Mouse (Mus musculus): Measurements from ENCODE around the gene Plcb2. TPM values are rescaled to one million over a fixed set of nuclear protein-coding genes. Genes with fewer than 3 reads are reported as not detected.
A peak's percentile ranks its signal among the peaks of the same experiment; 100 is the strongest.

Plcb2 gene
- total RNA-seq, 2 experiments from 2014 or later = 1.8 to 2.1 TPM

DNA sequence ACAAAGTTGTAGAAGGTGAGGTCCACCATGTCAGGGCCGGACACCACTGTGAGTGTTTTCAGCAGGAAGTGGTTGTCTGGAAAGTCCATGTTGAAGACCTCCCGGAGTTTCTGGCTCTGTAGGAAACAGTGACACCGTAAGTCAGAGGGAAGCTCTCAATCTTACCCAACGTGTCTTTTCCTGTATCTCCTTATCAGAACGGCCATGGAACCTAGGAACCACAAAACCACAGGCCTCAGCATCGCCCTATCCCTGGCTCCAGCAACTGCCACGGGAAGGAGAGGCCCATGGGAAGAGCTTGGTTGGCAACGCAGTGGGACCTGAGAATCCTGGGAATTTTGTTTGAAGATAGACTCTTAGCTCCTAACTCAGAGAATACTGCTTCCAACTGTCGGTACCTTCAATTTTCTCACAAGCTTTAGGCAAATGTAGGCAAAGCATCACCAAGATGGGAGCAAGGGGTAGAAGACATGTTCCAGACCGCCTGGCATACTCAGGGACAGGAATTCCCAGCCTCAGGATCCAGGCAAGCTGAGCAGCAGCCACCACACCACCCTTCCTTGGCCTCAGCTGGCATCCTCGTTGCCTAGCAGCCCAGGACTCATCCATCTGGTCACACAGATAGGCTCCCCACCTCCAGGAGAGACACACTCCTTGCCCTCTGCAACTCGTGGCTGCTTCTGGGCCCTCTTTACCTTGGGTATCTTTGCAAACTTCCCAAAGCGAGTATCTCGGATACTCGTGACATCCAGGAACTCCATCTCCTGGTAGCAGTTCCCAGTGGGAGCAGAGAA lies 4.3 kb downstream of the Plcb2 start:
- intact Hi-C loops (cut with DNase I) = no loop called here
- DNase-seq = no peak

DNA sequence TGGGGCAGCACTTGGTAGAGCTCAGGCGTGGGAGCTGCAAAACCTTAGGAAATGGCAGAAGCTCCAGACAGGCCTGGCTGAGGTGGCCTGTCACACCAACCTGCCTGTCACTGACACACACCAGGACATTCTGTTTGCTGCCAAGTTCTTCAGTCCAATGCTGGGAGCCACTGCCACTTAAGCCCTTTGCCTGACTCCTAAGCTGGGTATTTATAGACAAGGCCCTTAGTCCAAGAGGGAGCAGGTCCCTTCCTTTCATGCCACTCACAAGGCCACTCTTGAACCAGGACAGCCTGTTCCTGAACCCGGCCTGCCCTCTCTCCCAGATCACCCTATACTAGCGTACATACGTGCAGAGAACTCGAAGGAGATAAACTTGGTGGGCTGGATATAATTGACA lies 11.6 kb downstream of the Plcb2 start:
- DNase-seq = no peak

DNA sequence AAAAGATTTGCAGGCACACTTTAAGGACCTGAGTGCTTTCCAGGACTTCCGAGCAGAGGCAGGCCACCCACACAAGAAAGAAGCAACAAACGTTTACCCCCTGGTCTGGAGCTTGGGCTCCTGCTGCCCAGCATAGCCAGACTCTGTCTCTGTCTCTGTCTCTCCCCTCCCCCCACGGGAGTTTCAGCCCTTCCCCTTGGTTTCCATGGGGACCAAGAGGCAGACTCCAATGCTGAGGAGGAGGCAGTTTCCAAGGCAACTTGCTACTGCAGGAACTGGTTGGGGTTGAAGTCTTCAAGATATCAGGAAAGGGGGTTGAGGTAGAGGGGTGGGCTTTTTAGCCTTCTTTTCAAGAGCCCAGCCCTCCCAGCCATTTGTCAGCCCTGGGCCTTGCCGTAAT lies 14.0 kb downstream of the Plcb2 start:
- intact Hi-C loops (cut with DNase I) = no loop called here
- DNase-seq = no peak

More for the DNA sequence above, 11.6 kb downstream of the Plcb2 start:
- intact Hi-C loops (cut with DNase I) = no loop called here

DNA sequence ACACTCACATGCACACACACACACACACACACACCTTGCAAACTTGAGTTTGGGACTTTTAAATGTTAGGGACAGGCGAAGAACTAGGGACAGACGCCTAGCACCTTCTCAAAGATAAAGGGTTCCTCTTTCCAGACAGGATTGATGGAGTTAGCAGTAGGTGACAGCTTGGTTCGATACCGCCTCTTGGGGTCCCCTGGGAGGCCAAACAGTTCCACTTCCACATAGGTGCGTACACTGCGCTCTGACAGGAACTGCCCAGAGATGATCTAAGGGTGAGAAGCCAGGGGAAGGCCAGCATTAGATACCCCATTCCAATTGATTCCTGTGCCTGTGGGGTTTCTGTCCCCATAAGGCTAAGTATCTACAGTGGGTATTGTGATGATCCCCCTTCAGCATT lies 14.6 kb downstream of the Plcb2 start:
- no peak for DNase-seq
- intact Hi-C loops (cut with DNase I) = no loop called here

DNA sequence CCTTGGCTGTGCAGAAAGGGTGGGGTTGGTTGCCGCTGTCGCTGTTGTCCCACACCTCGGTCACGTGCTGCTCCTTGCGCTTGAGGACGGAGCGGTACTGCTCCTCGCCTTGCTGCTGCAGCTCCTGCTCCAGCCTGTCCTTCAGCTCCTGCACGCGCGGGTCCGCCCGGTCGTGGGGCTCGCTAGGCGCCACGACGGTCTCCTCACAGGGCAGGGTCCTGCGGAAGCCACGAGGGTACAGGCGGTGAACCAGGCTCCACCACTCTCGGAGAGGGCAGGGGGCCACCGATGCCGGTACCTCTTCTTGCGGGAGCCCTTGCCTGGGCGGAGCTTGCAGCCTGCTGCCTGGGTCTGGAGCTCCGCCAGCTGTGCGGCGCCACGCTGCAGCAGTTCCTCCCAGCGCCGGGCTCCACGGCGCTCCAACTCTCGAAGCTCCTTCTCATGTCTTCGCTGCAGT lies 17.2 kb downstream of the Plcb2 start:
- peak; percentile 51 for DNase-seq
- intact Hi-C loops (cut with DNase I) = no loop called here

DNA sequence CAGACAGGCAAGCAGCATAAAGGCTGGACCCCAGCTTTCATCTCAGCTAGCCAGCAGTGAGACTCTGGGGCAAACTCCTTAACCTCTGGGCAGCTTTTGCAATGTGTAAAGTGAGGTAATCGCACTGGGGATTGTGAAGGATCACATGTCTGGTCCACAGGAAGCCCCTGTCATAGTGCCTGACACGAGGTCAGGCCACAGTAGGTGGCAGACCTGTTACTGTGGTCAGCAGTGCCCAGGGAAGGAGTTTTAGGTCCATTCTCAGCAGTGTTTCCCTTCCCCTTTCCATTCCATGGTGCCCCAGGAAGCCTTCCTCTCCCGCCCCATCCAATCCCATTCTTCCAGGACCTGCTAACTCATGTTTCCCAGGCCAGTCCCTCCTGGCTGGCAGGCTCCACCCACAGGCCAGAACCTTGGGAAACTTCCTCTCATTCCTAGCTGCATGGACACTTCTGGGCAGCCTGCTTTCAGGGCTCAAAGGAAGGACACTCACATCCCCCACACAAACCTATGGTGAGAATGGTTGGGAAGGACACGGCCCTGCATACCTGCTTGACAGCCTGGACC lies 18.5 kb downstream of the Plcb2 start:
- DNase-seq = no peak
- intact Hi-C loops (cut with DNase I) = no loop called here

DNA sequence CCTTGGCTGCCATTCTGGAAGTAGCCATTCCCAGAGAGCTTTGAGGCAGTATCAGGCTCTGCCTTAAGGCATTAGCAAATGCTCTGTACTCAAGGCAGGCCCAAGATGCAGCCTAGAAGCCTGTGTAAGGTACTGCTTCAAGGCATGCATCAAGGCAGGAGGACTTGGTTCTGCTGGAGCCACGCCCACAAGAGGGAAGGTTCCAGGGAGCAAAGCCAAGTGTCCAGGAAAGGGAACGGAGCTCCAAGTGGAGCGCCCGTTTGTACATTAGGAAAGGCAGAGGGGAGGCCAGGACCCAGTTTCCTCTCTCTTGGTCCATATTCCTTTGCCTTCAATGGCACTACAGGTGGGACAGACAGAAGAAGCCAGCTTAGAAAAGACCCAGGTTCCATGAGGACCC lies 19.8 kb downstream of the Plcb2 start:
- intact Hi-C loops (cut with DNase I) = no loop called here
- DNase-seq = no peak

DNA sequence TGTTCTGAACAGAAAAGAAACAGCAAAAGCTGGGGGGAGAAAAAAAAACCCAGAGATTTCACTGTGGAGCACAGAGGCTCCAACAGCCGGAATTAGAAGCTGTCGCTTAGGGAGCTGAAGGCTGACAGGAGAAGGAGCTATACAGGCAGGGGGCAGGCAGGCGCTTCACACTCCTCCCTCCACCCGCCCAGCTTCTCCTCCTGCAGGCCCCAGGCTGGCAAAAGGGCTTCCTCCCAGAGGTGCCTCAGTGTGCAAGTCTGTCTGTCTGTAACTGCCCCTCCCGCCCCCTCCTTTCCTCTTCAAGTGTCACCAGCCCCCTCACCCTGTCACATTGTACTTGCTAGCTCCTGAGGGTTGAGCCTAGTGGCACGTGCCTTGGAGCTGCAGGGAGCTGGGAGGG lies 21.8 kb downstream of the Plcb2 start:
- intact Hi-C loops (cut with DNase I) = no loop called here
- no peak for DNase-seq

DNA sequence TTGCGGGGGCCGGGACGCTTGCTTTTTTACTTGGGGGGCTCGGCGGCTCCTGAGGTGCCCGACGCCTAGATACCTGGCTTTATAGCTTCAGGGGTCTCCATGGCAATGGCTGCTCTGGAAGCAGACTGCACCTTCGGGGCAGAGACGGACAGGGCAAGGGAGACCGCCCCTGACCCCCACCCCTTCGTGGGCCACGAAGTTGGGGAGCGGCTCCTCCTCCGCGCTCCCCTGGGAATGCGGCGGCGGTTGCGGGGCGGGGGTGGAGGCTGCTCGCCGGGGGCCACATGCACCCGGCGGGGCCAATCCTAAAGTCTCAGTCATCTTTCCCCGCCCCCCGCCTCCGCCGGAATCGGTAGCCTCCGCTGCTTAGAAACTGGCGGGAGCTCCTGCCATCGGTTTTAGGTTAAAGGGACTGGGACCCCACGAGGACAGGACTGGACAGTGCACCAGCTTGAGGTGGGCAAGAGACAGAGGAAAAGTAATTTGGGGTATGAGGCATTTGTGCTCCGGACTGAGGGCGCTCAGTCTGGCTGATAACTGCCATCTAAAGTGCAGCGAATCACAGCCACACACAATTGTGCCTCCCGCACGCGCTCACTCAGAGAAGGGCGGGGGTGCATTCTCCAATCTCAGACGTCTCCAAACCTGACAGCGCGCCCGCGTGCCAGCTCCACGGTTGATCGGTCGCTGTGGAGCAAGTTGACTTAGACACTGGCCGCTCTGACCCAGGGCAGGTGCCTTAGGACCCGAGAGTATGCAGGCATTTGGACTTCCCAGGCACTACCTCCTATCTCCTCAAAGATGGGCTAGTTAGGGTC lies 24.1 kb downstream of the Plcb2 start, which contains the start of gene Ankrd63:
Ankrd63 (minus strand) TSS at position 51 of the 818 bp plus-strand sequence.
- no peak for DNase-seq
- intact Hi-C loops (cut with DNase I) = loop anchor here (5.0 kb wide), 1 partner anchor 43 kb away; the partner anchor contains the start of gene Inafm2

DNA sequence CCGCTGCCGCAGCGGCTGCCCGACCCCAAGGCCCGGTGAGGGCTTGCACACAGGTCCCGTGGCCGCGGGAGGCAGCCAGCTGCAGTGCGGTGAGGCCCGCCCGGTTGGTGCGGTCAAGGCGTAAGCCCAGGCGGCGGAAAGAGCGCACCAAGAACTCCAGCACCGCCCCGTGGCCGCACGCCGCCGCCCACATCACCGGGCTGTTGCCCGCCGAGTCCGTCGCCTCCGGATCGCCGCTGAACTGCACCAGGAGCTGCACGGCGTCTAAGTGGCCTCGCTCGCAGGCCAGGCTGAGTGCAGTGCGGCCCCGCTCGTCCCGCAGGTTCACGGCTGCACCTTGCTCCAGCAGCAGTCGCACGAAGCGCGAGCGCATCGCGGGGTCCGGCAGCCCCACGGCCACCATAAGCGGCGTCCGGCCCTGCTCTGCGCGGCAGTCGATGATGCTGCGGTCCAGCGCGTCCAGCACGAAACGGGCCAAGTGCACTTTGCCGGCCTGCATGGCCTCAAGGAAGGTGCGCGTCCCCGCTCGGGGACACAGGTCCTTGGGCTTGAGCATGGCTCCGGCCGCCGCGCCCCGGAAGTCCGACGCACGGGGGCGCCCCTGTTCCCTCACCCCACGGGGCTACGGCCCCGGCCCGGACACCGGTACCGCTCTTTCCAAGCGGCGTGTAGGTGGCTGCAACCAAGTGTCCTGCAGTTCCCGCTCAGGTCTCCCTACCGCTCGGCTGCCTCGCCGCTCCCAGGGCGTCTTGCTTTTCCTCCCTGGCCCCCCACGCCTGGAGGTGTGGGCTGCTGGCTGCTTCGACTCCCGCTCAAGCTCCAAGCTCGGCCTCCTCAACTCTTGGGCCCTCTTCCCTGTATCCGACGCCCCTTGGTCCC lies 25.1 kb downstream of the Plcb2 start:
- intact Hi-C loops (cut with DNase I) = loop anchor here (5.0 kb wide), 1 partner anchor 44 kb away; the partner anchor contains the start of gene Inafm2
- DNase-seq = no peak

DNA sequence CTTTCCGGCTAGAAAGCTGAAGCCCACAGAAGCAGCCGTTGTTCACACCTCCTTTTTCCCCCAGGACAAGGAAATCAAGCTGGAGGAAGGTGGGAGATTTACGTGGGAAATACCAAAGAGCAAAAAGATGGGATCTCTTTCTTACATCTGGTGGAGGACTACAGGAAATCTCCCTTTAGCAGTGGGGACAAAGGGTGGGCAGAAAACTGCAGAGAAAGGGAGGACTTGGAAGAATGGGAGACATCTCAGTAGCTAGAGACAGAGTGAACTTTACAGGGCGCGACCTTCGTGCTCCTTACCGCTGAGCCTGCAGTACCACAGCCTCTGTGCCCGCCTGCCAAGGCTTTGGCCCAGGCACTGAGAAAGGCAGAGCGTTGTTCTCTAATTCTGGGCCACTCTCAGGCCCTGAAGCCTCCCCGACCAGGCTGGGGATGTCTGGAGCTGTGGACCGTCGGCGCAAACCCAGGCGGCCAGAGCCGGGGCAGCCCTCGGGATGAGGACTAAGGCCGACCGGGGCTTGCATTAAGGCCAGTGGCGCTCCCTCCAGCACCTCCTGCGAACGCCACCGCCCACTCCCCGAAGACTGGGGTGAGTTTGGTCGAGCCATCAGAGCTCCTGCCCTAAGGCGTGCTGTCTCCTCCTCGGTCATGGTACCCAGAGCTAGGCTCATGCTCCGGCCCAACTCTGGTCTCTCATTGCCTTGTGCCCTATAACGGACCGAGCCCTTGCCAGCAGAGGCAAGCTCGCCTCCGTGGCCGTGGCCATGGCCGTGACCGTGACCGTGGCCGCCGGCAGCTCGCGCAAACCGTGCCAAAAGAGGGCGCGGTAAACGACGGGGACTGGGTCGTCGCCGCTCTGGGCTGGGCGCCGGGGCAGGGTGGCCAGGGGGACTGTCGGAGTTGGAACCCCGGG lies 26.0 kb downstream of the Plcb2 start:
- no peak for DNase-seq
- intact Hi-C loops (cut with DNase I) = loop anchor here (5.0 kb wide), 1 partner anchor 45 kb away; the partner anchor contains the start of gene Inafm2

DNA sequence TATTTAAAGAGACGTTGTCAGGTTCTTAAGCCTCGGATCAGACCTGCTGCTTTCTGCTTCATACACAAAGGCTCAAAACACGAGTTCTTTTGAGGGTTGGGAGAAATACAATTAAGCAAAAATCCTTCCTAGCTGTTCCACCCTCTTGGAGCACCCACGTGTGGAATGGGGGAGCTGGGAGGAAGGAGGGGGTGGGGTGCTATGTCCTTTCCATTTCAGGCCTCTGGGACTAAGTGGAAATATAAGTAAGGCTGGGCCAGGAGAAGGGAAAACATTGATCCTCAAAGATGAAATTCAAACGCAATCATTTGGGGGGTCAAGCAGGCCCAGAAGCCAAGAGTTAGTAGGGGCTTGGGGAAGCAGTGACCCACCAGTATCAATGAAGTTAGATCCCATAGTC lies 27.1 kb downstream of the Plcb2 start:
- no peak for DNase-seq
- intact Hi-C loops (cut with DNase I) = loop anchor here (5.0 kb wide), 1 partner anchor 46 kb away; the partner anchor contains the start of gene Inafm2

DNA sequence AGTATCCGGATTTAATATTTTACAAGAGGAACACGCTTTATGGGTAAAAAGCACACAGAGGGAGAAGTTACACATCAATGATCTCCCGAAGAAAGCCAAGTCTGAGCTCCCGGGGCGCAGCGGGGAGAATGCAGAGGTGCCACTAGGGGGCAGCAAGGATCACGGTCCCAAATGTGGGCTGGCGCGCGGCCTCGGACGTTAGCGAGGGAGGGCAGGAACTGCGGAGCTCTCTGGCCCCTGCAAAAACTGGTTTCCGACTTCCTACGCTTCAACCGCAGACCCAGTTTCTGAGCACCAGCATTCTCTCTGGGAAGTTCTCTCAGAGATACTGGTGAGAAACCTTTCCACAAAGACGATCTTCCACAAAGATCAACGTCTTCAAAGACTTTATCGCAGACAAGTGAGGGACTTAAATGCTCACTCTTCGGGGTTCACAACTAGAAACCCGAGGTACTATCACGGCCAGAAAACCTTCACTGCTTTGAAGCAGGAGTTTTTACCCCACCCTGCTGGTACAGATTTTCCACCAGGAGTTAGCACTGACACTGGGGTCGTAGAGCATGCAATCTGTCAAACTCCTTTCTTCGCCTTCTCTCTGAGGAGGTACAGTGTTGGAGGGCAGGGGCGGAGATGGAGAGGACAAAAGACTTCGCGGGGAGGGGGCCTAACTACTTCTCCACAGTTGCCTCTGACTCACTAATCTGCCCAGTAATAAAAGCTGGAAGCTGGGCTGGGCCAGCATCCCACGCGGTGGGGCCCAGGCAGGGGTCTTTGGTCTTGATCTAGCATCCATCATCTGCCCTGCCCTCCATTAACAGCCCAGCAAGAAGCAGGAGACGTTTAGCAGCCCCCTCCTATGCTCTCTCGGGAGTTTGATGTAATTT lies 27.8 kb downstream of the Plcb2 start:
- intact Hi-C loops (cut with DNase I) = loop anchor here (5.0 kb wide), 1 partner anchor 47 kb away; the partner anchor contains the start of gene Inafm2
- DNase-seq = peak; percentile 78

DNA sequence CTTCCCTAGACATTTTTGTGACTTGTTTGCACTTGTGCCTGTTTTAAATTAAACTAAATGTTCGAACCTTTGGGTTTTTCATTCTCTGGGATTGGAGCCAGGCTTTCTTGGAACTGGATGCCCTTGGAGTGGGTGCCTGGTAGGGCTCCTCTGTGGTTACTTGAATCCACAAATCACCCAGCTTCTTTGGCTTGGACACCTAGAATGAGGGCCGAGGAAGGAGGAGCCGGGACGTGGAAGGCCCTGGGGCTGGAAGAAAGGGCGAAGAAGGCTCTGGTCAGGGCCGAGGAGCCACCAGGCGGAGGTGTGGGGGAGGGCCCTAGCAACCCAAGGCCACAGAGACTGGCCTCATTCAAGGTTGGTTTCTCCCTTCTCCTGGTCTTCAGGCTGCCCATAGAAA lies 30.3 kb downstream of the Plcb2 start:
- intact Hi-C loops (cut with DNase I) = loop anchor here (5.0 kb wide), 1 partner anchor 61 kb away; no protein-coding TSS in a partner anchor
- DNase-seq = no peak

DNA sequence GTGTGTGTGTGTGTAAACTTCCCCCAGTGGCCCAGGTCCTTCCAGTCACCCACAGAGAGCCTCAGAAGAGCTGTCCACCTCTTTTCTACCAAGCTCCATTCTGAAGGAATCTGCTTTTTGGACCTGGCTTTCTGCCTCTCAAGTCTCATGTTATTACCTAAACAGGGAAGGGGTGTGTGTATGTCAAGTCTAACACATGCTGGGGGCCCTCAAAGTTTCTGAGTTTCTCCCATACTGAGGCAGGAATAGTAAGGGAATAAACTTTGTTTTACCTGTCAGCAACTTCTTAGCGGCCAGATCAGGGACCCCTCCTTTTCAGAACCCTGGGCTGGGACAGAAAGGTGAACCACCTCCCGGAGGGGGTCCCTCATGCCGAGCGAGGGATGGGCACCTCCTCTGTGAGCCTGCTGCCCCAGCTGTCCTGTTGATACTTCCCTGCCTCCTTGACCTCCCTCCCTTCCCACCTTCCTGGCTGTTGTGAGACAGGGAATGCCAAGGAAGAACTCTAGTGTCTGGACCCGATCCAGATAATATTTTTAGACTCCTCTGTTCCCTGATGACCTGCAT lies 30.8 kb downstream of the Plcb2 start:
- intact Hi-C loops (cut with DNase I) = loop anchor here (5.0 kb wide), 1 partner anchor 60 kb away; no protein-coding TSS in a partner anchor
- DNase-seq = no peak

DNA sequence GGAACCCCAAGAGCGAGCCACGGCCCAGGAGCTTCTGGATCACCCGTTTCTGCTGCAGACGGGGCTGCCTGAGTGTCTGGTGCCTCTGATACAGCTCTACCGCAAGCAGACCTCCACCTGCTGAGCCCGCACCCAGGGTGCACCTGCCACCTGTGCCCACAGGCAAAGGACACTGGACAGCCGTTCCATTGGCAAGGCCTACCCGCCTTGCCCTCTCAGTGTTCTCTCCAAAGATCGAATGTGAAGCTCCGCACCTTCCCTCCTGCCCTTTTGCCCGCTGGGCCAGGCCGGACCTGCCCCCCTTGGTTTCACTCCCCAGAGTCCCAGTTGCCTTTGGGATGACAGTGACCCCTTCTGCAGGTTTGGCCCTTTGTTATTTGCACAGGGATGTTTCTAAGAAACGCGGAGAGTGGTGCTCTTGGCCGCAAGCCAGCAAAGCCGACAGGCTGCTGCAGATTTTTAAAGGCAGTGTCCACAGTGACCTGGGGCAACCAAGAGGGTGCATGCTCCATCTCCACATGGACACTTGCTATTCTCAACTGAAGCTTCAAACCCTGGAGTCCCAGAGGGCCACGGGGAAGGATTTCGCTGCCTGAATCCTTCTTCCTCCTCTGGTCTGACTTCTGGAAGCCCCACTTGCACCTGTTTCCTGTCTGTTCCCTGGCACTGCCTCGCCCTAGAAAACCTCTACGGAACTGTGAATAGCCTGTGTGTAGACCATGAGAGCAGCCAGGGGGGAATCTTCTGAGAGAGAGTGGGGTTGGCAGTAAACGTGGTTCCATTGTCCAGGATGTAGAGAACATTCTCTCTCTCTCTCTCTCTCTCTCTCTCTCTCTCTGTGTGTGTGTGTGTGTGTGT lies 31.6 kb downstream of the Plcb2 start:
- intact Hi-C loops (cut with DNase I) = loop anchor here (5.0 kb wide), 1 partner anchor 59 kb away; no protein-coding TSS in a partner anchor
- no peak for DNase-seq

All from left cerebral cortex, postnatal 4 days (tissue).